Mouse (Mus musculus) liver, postnatal 0 days (tissue): ENCODE results near the gene Ppp1r16b.

Source experiments
- CTCF ChIP-seq: sonication (generic); IDR thresholded peaks from 2 replicates; pipeline ENCODE4 v1.5.1; 2016; ENCODE audit warnings: antibody characterized with exemption, low read depth
- EP300 ChIP-seq: IDR thresholded peaks from 2 replicates; pipeline ENCODE4 v1.6.1; 2016; ENCODE audit warnings: antibody characterized with exemption, low read depth, mild to moderate bottlenecking

- TF ChIP-seq CTCF (no peak), EP300 (no peak)
Observed at GRCm38 (mm10) chr2:158770126-158770757, 105.0 kb downstream of the Ppp1r16b start.
